Mouse (Mus musculus) large intestine, adult 2 months (tissue): Measurements from ENCODE around the gene Arhgap33. TPM values are rescaled to one million over a fixed set of nuclear protein-coding genes. Genes with fewer than 3 reads are reported as not detected.
A peak's percentile ranks its signal among the peaks of the same experiment; 100 is the strongest.

Experiments used
- DNase-seq: peaks from one replicate; pipeline ENCODE4 v3.0.0-alpha.2; 2012; ENCODE audit warnings: low read depth, low spot score
- WGBS: fragments of 180-500 bp; shearing (Covaris S2); methylation state at CpG from one replicate; pipeline ENCODE4 v1.1.7; 2018; 5-methylcytosine and 5-hydroxymethylcytosine counted together
- polyA plus RNA-seq: library from polyadenylated mRNA; depleted of rRNA; stranded (reverse); fragments of >200 nt; gene quantifications from 2 replicates; pipeline ENCODE4 v1.2.3, GENCODE M21; 2012; rRNA removed

The Arhgap33 gene
- polyA plus RNA-seq = 5.1 and 9.4 TPM in 2 replicates

- peak; percentile 83 for DNase-seq
Observed at GRCm38 (mm10) chr7:30534633-30535577, at the start of gene Arhgap33. Gene Arhgap33 (minus strand): TSS chr7:30535060.

DNA sequence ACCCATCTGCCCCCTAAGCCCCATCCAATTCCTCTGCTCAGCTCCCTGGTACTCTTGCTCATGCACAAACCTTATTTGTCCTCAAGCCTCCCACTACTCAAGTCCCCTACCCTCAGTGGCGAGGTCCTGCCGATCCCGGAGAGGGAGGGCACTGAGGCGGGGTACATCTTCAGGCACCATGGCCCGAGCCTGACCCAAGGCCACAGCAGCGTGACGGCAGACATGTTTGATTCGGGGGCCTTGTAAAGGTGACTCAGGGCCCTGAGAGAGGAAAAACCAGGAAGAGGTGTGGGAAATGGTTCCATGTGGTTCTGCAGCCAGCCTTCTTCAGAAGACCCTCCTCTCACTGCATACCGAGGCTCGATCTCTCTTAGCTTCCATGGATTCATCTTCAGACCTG, 49.5 kb upstream of the Arhgap33 start:
- no peak for DNase-seq
- 90% methylated on average over 10 of the region's 10 CpGs for WGBS

More at GRCm38 (mm10) chr7:30534633-30535577, at the start of gene Arhgap33:
- WGBS = under 1% methylated on average over 84 of the region's 84 CpGs

- 95% methylated on average over 16 of the region's 16 CpGs for WGBS
- no peak for DNase-seq
Observed at GRCm38 (mm10) chr7:30581547-30581946, 46.7 kb upstream of the Arhgap33 start.

GRCm38 (mm10) chr7:30579950-30580349, 45.1 kb upstream of the Arhgap33 start:
- DNase-seq = no peak
- 88% methylated on average over 8 of the region's 8 CpGs for WGBS

GRCm38 (mm10) chr7:30572969-30573368, 38.1 kb upstream of the Arhgap33 start:
- no peak for DNase-seq
- WGBS = 28% methylated on average over 2 of the region's 2 CpGs

DNA sequence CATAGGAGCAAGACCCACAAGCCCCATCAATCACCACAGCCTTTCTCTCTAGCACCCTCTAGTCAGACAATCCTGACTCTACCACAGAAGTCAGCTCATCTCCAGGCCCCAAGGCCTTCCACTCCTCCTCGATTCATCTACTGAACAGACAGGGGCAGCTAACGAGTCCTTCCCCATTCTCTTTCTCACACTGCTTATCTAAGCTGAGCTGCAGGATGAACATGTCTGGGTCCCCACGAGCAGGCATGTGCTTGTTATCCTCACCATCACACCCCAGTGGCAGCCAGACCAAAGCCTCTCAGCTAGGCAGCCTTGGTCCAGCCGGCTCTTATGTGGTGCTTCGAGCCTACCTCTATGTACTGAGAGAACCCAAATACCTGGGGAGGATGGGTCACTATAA, 37.5 kb upstream of the Arhgap33 start:
- 76% methylated on average over 5 of the region's 5 CpGs for WGBS
- DNase-seq = no peak

- 86% methylated on average over 11 of the region's 11 CpGs for WGBS
- no peak for DNase-seq
Observed at GRCm38 (mm10) chr7:30567555-30567954, 32.7 kb upstream of the Arhgap33 start.

- DNase-seq = no peak
- 79% methylated on average over 9 of the region's 9 CpGs for WGBS
Observed at GRCm38 (mm10) chr7:30566033-30566432, 31.2 kb upstream of the Arhgap33 start.

DNA sequence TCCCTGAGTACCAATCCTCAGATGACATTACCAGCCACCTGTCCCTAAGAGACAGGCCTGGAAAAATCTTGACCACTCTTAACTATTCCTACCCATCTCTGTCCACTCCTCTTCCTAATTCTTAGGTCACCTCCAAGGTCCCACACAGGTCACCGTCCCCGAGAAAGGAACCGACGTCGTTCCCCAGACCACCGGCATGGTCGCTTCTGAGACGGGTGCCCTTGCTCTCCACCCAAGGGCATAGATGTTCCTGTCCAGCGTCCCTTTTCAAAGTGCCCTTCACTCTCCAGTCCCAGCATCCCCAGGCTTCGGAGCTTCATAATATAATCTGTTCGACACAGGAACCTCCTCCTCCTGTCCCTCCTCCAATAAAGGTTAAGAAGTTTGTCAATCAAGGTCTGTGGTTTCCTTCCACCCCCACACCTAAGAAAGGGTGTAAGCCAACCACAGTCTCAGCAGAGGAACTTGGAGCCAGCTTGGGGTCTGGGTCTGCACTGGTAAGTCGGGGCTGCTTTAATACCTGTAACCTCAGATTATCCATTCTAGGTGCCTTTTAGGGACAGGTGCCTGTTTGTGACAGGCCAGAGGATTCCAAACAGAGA, 30.2 kb upstream of the Arhgap33 start, which contains the start of gene Igflr1:
Gene Igflr1 (plus strand): TSS at position 458 of the 602 bp plus-strand sequence.
- DNase-seq = no peak
- WGBS = 95% methylated on average over 12 of the region's 12 CpGs

DNA sequence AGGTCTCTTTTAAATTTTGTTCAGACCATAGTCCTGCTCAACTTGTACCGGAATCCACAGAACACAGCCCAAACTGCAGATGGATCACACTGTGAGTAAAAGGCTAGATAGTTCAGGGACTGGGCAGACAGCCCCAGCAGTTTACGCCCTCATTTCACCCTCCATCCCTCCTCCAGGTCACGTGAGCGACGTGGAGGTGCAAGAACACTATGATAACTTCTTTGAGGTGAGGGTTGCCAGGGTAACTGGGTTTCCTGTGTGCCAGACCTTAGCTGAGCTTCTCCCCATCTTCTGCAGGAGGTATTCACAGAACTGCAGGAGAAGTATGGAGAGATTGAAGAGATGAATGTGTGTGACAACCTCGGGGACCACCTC, 29.0 kb upstream of the Arhgap33 start:
- DNase-seq = no peak
- WGBS = 17% methylated on average over 6 of the region's 6 CpGs

DNA sequence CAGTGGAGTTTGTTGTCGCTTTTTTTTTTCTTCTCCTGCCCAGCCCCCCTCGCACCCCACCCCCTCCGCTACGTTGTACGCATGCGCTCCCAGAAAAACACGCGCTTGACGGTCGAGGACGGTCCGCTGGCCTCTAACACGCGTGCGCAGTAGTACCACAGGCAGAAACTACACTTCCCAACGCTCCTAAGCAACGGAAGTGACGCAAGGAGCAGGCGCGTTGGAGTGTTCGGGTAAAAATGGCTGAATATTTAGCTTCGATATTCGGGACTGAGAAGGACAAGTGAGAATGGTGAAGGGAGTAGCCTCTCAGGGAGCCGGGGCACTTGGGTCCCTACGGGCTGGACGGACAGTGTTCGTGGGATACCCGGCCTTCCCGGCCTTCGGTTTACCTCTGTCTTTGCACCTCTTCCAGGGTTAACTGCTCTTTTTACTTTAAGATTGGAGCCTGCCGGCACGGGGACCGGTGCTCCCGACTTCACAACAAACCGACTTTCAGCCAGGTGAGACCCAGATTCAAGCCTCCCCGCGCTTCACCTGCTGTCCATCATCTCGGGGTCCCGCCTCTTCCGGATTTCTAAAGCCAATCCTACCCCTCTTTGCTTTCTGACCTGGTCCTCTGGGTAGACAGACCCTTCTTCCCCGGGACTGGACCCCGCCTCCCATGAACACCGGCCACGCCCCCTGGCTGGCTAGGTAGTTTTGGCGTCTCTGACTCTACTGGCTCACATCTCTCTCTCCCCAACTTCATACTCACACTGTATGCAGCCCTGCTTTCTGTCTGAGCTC, 28.5 kb upstream of the Arhgap33 start, which contains the start of the genes U2af1l4, Gm49396 and Psenen:
Gene U2af1l4 (plus strand): TSS at position 185 of the 789 bp plus-strand sequence.
Gene Gm49396 (plus strand): TSS at position 228 of the 789 bp plus-strand sequence.
Gene Psenen (minus strand): TSS at position 511 of the 789 bp plus-strand sequence.
- peak; percentile 94 for DNase-seq
- WGBS = under 1% methylated on average over 45 of the region's 45 CpGs

- no peak for DNase-seq
- WGBS = under 1% methylated on average over 27 of the region's 27 CpGs
Observed at GRCm38 (mm10) chr7:30562526-30563116, 27.8 kb upstream of the Arhgap33 start.

DNA sequence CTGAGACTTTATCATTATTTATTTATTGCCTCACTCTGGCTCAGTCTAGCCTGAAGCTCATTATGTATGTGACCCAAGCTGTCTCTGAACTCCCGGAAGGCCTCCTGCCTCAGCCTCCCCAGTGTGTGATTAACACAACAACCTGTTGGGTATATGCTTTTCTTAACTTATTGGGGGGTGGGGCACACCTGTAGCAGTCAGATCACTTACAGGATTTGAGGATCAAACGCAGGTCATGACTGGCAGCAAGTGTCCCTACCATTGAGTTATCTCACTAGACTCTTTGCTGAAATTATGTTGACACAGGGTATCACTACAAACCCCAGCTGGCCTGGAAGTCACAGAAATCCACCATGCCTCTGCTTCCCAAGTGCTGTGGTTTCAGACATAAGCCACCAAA, 25.4 kb upstream of the Arhgap33 start:
- DNase-seq = no peak
- WGBS = 60% methylated on average over 2 of the region's 2 CpGs

GRCm38 (mm10) chr7:30559443-30559954, 24.6 kb upstream of the Arhgap33 start, which contains the start of gene Lin37:
Gene Lin37 (minus strand): TSS chr7:30559838.
- peak; percentile 97 for DNase-seq
- under 1% methylated on average over 20 of the region's 20 CpGs for WGBS

- WGBS = 6% methylated on average over 12 of the region's 12 CpGs
- no peak for DNase-seq
Observed at GRCm38 (mm10) chr7:30558656-30559442, 24.0 kb upstream of the Arhgap33 start.

DNA sequence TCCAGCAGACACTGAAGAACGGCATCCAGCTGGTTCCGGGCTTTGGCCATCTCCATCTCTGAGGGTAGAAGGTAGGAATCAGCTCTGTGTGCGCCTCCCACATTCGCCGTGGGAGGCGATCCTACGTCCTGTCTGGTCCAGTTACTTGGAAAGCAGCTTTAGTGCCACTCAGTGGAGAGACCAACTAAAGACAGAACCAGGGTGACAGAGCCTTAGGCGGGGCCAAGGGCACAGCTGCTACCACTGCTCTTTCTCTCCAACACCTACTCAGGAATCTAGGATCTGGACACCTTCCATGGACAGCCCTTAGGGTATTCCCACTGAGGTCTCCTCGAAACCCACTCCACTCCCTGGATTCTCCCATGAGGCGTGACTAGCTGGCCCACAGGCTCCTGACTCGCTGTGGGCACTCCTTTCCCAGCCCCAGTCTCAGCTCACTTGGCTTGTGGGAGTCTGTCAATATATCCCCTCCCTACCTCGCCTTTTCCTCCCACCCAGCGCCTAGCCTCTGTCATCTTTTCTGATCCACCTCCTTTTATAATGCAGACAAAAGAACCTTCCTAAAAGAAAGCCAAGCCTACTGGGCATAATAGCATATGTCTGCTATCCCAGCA, 23.1 kb upstream of the Arhgap33 start:
- WGBS = 73% methylated on average over 13 of the region's 13 CpGs
- DNase-seq = no peak

- 92% methylated on average over 18 of the region's 18 CpGs for WGBS
- no peak for DNase-seq
Observed at GRCm38 (mm10) chr7:30556894-30557536, 22.2 kb upstream of the Arhgap33 start.
